Mouse (Mus musculus): ENCODE measurements around the gene Birc7.

The Birc7 gene

GRCm38 (mm10) chr2:180981133-180981532, 52.3 kb downstream of the Birc7 start:
- peak; percentile 50 for DNase-seq

Data from kidney, postnatal 14 days (tissue).